Mouse (Mus musculus) heart, adult 11 months (tissue): ENCODE measurements around the gene Sdk1.
A peak's percentile ranks its signal among the peaks of the same experiment; 100 is the strongest.

ENCODE experiments used
- DNase-seq: peaks from one replicate; pipeline ENCODE4 v3.0.0; 2022

Gene Sdk1

GRCm38 (mm10) chr5:141345476-141345875 is 104.2 kb downstream of the Sdk1 start:
- no peak for DNase-seq

- peak; percentile 51 for DNase-seq
These were observed 121.4 kb downstream of the Sdk1 start for GRCm38 (mm10) chr5:141362676-141363075.

GRCm38 (mm10) chr5:141363956-141364355 is 122.7 kb downstream of the Sdk1 start:
- peak; percentile 74 for DNase-seq

- DNase-seq: peak; percentile 53
These were observed 127.3 kb downstream of the Sdk1 start for GRCm38 (mm10) chr5:141368567-141368966.

GRCm38 (mm10) chr5:141374797-141375196 is 133.5 kb downstream of the Sdk1 start:
- DNase-seq: peak; percentile 52

- peak; percentile 52 for DNase-seq
These were observed 138.8 kb downstream of the Sdk1 start for GRCm38 (mm10) chr5:141379836-141380773.

GRCm38 (mm10) chr5:141380774-141381156 is 139.5 kb downstream of the Sdk1 start:
- no peak for DNase-seq

- no peak for DNase-seq
These were observed 140.3 kb downstream of the Sdk1 start for GRCm38 (mm10) chr5:141381581-141381980.

GRCm38 (mm10) chr5:141382246-141382835 is 141.1 kb downstream of the Sdk1 start:
- DNase-seq: peak; percentile 28

GRCm38 (mm10) chr5:141388451-141388850 is 147.2 kb downstream of the Sdk1 start:
- DNase-seq: peak; percentile 17

GRCm38 (mm10) chr5:141390541-141390940 is 149.3 kb downstream of the Sdk1 start:
- DNase-seq: peak; percentile 55

GRCm38 (mm10) chr5:141391153-141391552 is 149.9 kb downstream of the Sdk1 start:
- peak; percentile 17 for DNase-seq

GRCm38 (mm10) chr5:141393846-141394245 is 152.6 kb downstream of the Sdk1 start:
- DNase-seq: peak; percentile 30

GRCm38 (mm10) chr5:141394586-141394985 is 153.3 kb downstream of the Sdk1 start:
- peak; percentile 62 for DNase-seq

- peak; percentile 44 for DNase-seq
These were observed 162.5 kb downstream of the Sdk1 start for GRCm38 (mm10) chr5:141403741-141404140.

GRCm38 (mm10) chr5:141404651-141405050 is 163.4 kb downstream of the Sdk1 start:
- peak; percentile 71 for DNase-seq

- no peak for DNase-seq
These were observed 165.6 kb downstream of the Sdk1 start for GRCm38 (mm10) chr5:141406926-141407325.

- no peak for DNase-seq
These were observed 171.7 kb downstream of the Sdk1 start for GRCm38 (mm10) chr5:141413013-141413412.

GRCm38 (mm10) chr5:141415644-141416243 is 174.5 kb downstream of the Sdk1 start:
- DNase-seq: no peak

- no peak for DNase-seq
These were observed 186.8 kb downstream of the Sdk1 start for GRCm38 (mm10) chr5:141428132-141428531.

GRCm38 (mm10) chr5:141433286-141433685 is 192.0 kb downstream of the Sdk1 start:
- DNase-seq: no peak

GRCm38 (mm10) chr5:141447247-141447646 is 206.0 kb downstream of the Sdk1 start:
- DNase-seq: no peak

GRCm38 (mm10) chr5:141463417-141463816 is 222.1 kb downstream of the Sdk1 start:
- DNase-seq: no peak

- DNase-seq: no peak
These were observed 227.5 kb downstream of the Sdk1 start for GRCm38 (mm10) chr5:141468821-141469220.
